Mouse (Mus musculus): ENCODE results near the gene Adarb2. TPM values are rescaled to one million over a fixed set of nuclear protein-coding genes. Genes with fewer than 3 reads are reported as not detected.

The Adarb2 gene
- total RNA-seq, 4 experiments from 2014 or later, result not detected

DNA sequence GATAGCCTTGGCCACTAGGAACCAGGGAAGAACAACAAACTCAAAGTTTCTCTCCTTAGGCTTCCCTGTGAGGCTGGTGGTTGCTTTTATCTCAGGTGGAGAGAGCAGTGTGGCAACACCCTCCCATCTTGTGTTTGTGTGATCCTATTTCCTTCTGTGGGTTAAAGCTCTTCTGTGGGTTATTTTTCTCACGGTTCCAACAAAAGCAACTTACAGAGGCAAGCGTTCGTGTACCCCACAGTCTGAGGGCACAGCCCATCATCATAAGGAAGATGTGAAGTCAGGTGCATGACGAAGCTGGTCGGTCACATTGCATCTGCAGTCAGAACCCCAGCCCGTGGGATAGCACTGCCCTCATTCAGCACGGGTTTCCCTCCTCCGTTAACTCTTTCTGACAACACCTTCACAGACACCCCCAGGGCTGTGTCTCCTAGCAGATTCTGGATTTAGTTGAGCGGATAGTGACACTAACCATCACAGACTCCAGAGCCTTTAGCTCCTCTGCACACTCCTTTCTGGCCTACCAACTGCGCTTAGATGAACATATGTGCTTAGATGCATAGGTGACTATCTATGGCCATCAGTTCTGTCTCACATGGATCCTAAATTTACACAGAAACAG is 581.1 kb downstream of the Adarb2 start:
- DNase-seq (ENCODE audit: low spot score in 2 of 2), result no peak

- no peak for DNase-seq (ENCODE audit: low spot score in 2 of 2)
These were observed 581.8 kb downstream of the Adarb2 start for GRCm38 (mm10) chr13:8784308-8785061.

DNA sequence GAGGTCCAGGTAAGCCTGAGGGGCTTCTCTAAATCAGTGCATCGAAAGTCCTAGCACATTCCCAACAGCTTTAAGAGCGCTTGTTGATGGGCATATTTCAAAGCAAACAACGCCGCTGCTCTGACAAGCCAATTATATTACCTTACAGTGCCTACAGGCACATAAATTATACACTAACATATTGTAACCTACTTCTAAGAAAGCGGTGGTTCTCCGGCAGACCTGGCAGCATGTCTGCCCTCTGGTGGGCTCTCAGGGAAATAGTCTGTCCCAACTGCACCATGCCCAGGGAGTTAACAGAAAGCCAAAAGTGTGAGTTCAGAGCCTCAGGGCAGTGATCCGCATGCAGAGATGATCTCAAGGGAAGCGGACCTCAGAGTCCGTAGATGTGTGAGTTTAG is 582.5 kb downstream of the Adarb2 start:
- DNase-seq (ENCODE audit: low spot score in 2 of 2), result no peak

GRCm38 (mm10) chr13:8793217-8793616 is 590.6 kb downstream of the Adarb2 start:
- no peak for DNase-seq (ENCODE audit: low spot score in 2 of 2)

- DNase-seq (ENCODE audit: low spot score in 2 of 2), result no peak
These were observed 597.9 kb downstream of the Adarb2 start for GRCm38 (mm10) chr13:8800576-8800975.

DNA sequence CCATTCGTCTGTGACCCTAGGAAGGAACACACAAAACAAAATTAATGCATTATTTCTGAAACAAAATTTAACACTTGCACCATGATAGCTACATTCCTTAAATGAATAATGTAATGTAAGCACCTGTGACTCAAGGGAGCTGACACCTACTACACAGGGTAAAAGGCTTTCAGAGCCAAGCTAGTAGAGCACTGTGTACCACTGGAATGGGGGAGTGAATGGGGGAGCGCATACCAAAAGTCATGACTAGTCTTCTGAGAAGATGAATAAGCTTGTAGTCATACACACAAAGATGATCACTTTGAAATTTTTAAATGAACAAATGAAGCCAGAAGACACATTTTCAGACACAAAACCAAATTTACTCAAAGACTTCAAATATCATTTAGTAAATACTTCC is 603.3 kb downstream of the Adarb2 start:
- no peak for DNase-seq (ENCODE audit: low spot score in 2 of 2)
